Mouse (Mus musculus) megakaryocyte, embryonic 14.5 days (primary cell): ENCODE results near the gene Pgpep1. TPM values are rescaled to one million over a fixed set of nuclear protein-coding genes. Genes with fewer than 3 reads are reported as not detected.

ENCODE experiments used
- H3K27me3 ChIP-seq: replicated peaks from 2 replicates; pipeline ENCODE3; 2012; ENCODE audit warnings: inconsistent platforms
- H3K36me3 ChIP-seq: replicated peaks from 2 replicates; pipeline ENCODE3; 2012; ENCODE audit warnings: low read length, inconsistent platforms, mixed read lengths
- H3K4me1 ChIP-seq: 2 replicates; pipeline ENCODE4 v1.6.1; 2012; ENCODE audit warnings: inconsistent platforms
- H3K4me3 ChIP-seq: replicated peaks from 2 replicates; pipeline ENCODE3; 2012; ENCODE audit warnings: moderate library complexity, mild to moderate bottlenecking, inconsistent platforms
- H3K9me3 ChIP-seq: 2 replicates; pipeline ENCODE4 v1.6.1; 2012; ENCODE audit warnings: inconsistent platforms
- FLI1 ChIP-seq: IDR thresholded peaks from 2 replicates; pipeline ENCODE4 v1.6.1; 2012; ENCODE audit warnings: low read length, inconsistent platforms, mixed read lengths
- GATA1 ChIP-seq: IDR thresholded peaks from 3 replicates; pipeline ENCODE4 v1.6.1; 2012; ENCODE audit warnings: mixed read lengths, low read length, inconsistent platforms, borderline replicate concordance
- polyA plus RNA-seq: library from polyadenylated mRNA; stranded (reverse); fragments of >175 nt; gene quantifications from 2 replicates; pipeline ENCODE4 v1.2.3, GENCODE M21; 2012; ENCODE audit warnings: low replicate concordance; ENCODE audit not compliant: insufficient read depth

Pgpep1 gene
- polyA plus RNA-seq, 1 experiment, result 10.5 TPM

GRCm38 (mm10) chr8:70597417-70598272, 62.5 kb downstream of the Pgpep1 start:
- H3K4me1 ChIP-seq, result peaks cover 82% of the 10 kb centered on the region
- no peak overlapping the region for H3K4me3 ChIP-seq
- peaks cover 85% of the 10 kb centered on the region for H3K36me3 ChIP-seq
- TF ChIP-seq GATA1 (no peak), FLI1 (no peak)
- no peaks in the 10 kb centered on the region for H3K27me3 ChIP-seq
- peaks cover 6% of the 10 kb centered on the region for H3K9me3 ChIP-seq

GRCm38 (mm10) chr8:70596775-70597416, 63.3 kb downstream of the Pgpep1 start:
- H3K4me3 ChIP-seq, result no peak overlapping the region
- no peak for TF ChIP-seq GATA1
- TF ChIP-seq FLI1, result no peak
- H3K4me1 ChIP-seq, result peaks cover 75% of the 10 kb centered on the region
- 0 out of 2 replicates have a peak, but pooled peaks cover under 1% of the 10 kb centered on the region for H3K9me3 ChIP-seq
- H3K36me3 ChIP-seq, result peaks cover 85% of the 10 kb centered on the region
- no peaks in the 10 kb centered on the region for H3K27me3 ChIP-seq

Other genes with a start within 250 kb of the Pgpep1 start
- gene Crtc1, start 220.8 kb downstream of the Pgpep1 start, polyA plus RNA-seq, result 17.9 and 34.0 TPM in 2 replicates
- 10.3 and 19.1 TPM in 2 replicates for gene Klhl26, start 183.4 kb downstream of the Pgpep1 start, polyA plus RNA-seq
- gene Tmem59l, start 173.0 kb downstream of the Pgpep1 start, polyA plus RNA-seq, result not detected in 2 replicates
- not detected in 2 replicates for gene Crlf1, start 167.2 kb downstream of the Pgpep1 start, polyA plus RNA-seq
- 135 and 319 TPM in 2 replicates for gene Rex1bd, start 153.6 kb downstream of the Pgpep1 start, polyA plus RNA-seq
- 499 and 989 TPM in 2 replicates for gene Uba52, start 149.6 kb downstream of the Pgpep1 start, polyA plus RNA-seq
- gene Fkbp8, start 132.7 kb downstream of the Pgpep1 start, polyA plus RNA-seq, result 3,667 and 5,102 TPM in 2 replicates
- gene Kxd1, start 132.4 kb downstream of the Pgpep1 start, polyA plus RNA-seq, result 33.5 and 40.2 TPM in 2 replicates
- 58.8 and 65.3 TPM in 2 replicates for gene Ell, start 120.9 kb downstream of the Pgpep1 start, polyA plus RNA-seq
- 165 and 201 TPM in 2 replicates for gene Isyna1, start 66.0 kb downstream of the Pgpep1 start, polyA plus RNA-seq
- gene Ssbp4, start 51.5 kb downstream of the Pgpep1 start, polyA plus RNA-seq, result 1,561 and 3,509 TPM in 2 replicates
- gene Lrrc25, start 44.2 kb downstream of the Pgpep1 start, polyA plus RNA-seq, result 19.0 and 34.7 TPM in 2 replicates
- 2.5 and 4.5 TPM in 2 replicates for gene Gdf15, start 27.9 kb downstream of the Pgpep1 start, polyA plus RNA-seq
- 103 and 569 TPM in 2 replicates for gene Lsm4, start 12.9 kb upstream of the Pgpep1 start, polyA plus RNA-seq
- gene Jund, start 38.6 kb upstream of the Pgpep1 start, polyA plus RNA-seq, result 972 and 2,520 TPM in 2 replicates
- not detected in 2 replicates for gene Iqcn, start 43.1 kb upstream of the Pgpep1 start, polyA plus RNA-seq
- 0.26 TPM in 1 of 2 replicates, not detected in the other for gene Gm3336, start 58.2 kb upstream of the Pgpep1 start, polyA plus RNA-seq
- 0.03 TPM in 1 of 2 replicates, not detected in the other for gene Pde4c, start 63.3 kb upstream of the Pgpep1 start, polyA plus RNA-seq
- 7.8 and 38.4 TPM in 2 replicates for gene Rab3a, start 94.3 kb upstream of the Pgpep1 start, polyA plus RNA-seq
- gene Mpv17l2, start 100.6 kb upstream of the Pgpep1 start, polyA plus RNA-seq, result 99.7 and 186 TPM in 2 replicates
- gene Pik3r2, start 116.3 kb upstream of the Pgpep1 start, polyA plus RNA-seq, result 51.5 and 59.4 TPM in 2 replicates
- gene Mast3, start 144.7 kb upstream of the Pgpep1 start, polyA plus RNA-seq, result 370 and 778 TPM in 2 replicates
- 10.8 and 11.1 TPM in 2 replicates for gene Il12rb1, start 148.1 kb upstream of the Pgpep1 start, polyA plus RNA-seq
- 30.6 and 35.6 TPM in 2 replicates for gene Arrdc2, start 179.3 kb upstream of the Pgpep1 start, polyA plus RNA-seq
- 3.4 and 11.8 TPM in 2 replicates for gene Kcnn1, start 202.9 kb upstream of the Pgpep1 start, polyA plus RNA-seq
- gene Ccdc124, start 213.5 kb upstream of the Pgpep1 start, polyA plus RNA-seq, result 92.6 and 282 TPM in 2 replicates
- gene Slc5a5, start 232.4 kb upstream of the Pgpep1 start, polyA plus RNA-seq, result 0.13 and 1.5 TPM in 2 replicates
- gene Rpl18a, start 237.0 kb upstream of the Pgpep1 start, polyA plus RNA-seq, result 4,812 and 7,707 TPM in 2 replicates
- 69.6 and 104 TPM in 2 replicates for gene Map1s, start 245.5 kb upstream of the Pgpep1 start, polyA plus RNA-seq